Comparison of ENCODE assay signal across 27 mouse cellular contexts in genomic region chr5:53432451-53432850, GRCm38 (mm10).
"Had no signal": no experiment of that assay in that cellular context is flagged by ENCODE, and none has a peak within 500 bp of the region (broad histone marks: within the 10 kb centered on the region; RNA-seq: fewer than 3 reads in every experiment).

No protein-coding gene starts in this region.

- H3K9me3 ChIP-seq: embryonic facial prominence, embryonic 10.5 days; embryonic facial prominence, embryonic 12.5 days; embryonic facial prominence, embryonic 13.5 days; embryonic facial prominence, embryonic 15.5 days; forebrain, embryonic 12.5 days; forebrain, embryonic 13.5 days; forebrain, embryonic 15.5 days had no signal

- DNase-seq: cerebellum, adult 9-10 months; cerebellum, adult 9-11 months; cerebellum, postnatal 10 days; cerebellum, postnatal 14 days; cerebellum, postnatal 25 days; cerebellum, postnatal 36 days; embryo, embryonic 11 days; forebrain, postnatal 0 days; gastrocnemius, adult 2 months; gastrocnemius, postnatal 10 days; gastrocnemius, postnatal 14 days; gastrocnemius, postnatal 25 days; gastrocnemius, postnatal 36 days; heart, adult 11 months; heart, adult 18-20 months; heart, adult 2 months had no signal

- H3K4me1 ChIP-seq: embryonic facial prominence, embryonic 10.5 days; embryonic facial prominence, embryonic 12.5 days; embryonic facial prominence, embryonic 13.5 days; embryonic facial prominence, embryonic 15.5 days; forebrain, embryonic 10.5 days; forebrain, embryonic 12.5 days; forebrain, embryonic 13.5 days; forebrain, embryonic 15.5 days had no signal

- H3K36me3 ChIP-seq: embryonic facial prominence, embryonic 10.5 days; embryonic facial prominence, embryonic 12.5 days; embryonic facial prominence, embryonic 13.5 days; embryonic facial prominence, embryonic 15.5 days; forebrain, embryonic 10.5 days; forebrain, embryonic 12.5 days; forebrain, embryonic 15.5 days had no signal

- H3K27me3 ChIP-seq: embryonic facial prominence, embryonic 12.5 days; embryonic facial prominence, embryonic 13.5 days; embryonic facial prominence, embryonic 15.5 days; forebrain, embryonic 12.5 days; forebrain, embryonic 13.5 days; forebrain, embryonic 15.5 days had no signal

- ATAC-seq: forebrain, embryonic 13.5 days; forebrain, embryonic 14.5 days; forebrain, embryonic 15.5 days; forebrain, embryonic 16.5 days; forebrain, postnatal 0 days had no signal

- H3K4me2 ChIP-seq: embryonic facial prominence, embryonic 12.5 days; embryonic facial prominence, embryonic 13.5 days; embryonic facial prominence, embryonic 15.5 days; forebrain, embryonic 12.5 days; forebrain, embryonic 13.5 days; forebrain, embryonic 15.5 days had no signal

- H3K9ac ChIP-seq: embryonic facial prominence, embryonic 12.5 days; embryonic facial prominence, embryonic 13.5 days; embryonic facial prominence, embryonic 15.5 days; forebrain, embryonic 12.5 days; forebrain, embryonic 13.5 days; forebrain, embryonic 15.5 days; forebrain, postnatal 0 days had no signal

- H3K4me3 ChIP-seq: embryonic facial prominence, embryonic 10.5 days; embryonic facial prominence, embryonic 12.5 days; embryonic facial prominence, embryonic 13.5 days; embryonic facial prominence, embryonic 15.5 days; erythroblast, embryonic 14.5 days; forebrain, embryonic 10.5 days; forebrain, embryonic 12.5 days; forebrain, embryonic 13.5 days; forebrain, embryonic 15.5 days; gastrocnemius, adult 2 months; heart, adult 2 months had no signal

- H3K27ac ChIP-seq: embryonic facial prominence, embryonic 10.5 days; embryonic facial prominence, embryonic 12.5 days; embryonic facial prominence, embryonic 13.5 days; embryonic facial prominence, embryonic 15.5 days; forebrain, embryonic 10.5 days; forebrain, embryonic 12.5 days; forebrain, embryonic 13.5 days; forebrain, embryonic 15.5 days; gastrocnemius, adult 2 months; heart, adult 2 months had no signal
